Mouse (Mus musculus): ENCODE results near the gene Ndst4. TPM values are rescaled to one million over a fixed set of nuclear protein-coding genes. Genes with fewer than 3 reads are reported as not detected.

Ndst4 gene
- polyA plus RNA-seq, 1 experiment from 2014 or later: 0.63 TPM

DNA sequence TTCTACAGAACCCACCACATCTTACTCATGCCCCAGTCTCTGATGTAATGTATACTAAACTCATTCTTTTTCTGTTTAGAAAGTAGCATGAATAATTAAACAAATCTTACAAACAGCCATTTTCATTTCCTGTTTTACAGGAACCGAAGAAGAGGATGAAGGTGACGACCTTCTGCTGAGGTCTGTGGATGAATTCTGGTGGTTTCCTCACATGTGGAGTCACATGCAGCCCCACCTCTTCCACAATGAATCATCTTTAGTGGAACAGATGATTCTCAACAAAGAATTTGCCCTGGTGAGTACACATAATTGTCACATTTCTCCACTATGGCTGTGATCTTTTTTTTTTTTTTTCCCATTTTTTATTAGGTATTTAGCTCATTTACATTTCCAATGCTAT lies 166.7 kb downstream of the Ndst4 start:
- H3K9me3 ChIP-seq (ENCODE audit: control insufficient read depth, low read length): no peaks in the 10 kb centered on the region
- no peak overlapping the region for H3K9ac ChIP-seq (ENCODE audit: low read length)
- H3K4me2 ChIP-seq (ENCODE audit: low read length): no peak overlapping the region
- H3K36me3 ChIP-seq (ENCODE audit: control insufficient read depth, insufficient read depth, low read length): no peaks in the 10 kb centered on the region
- H3K4me3 ChIP-seq (ENCODE audit: control insufficient read depth in 1 of 2, insufficient read depth in 1 of 2, low read depth in 1 of 2, low read length in 2 of 2): no peak overlapping the region
- no peaks in the 10 kb centered on the region for H3K4me1 ChIP-seq (ENCODE audit: control insufficient read depth in 2 of 2, insufficient read depth in 2 of 2, low read length in 2 of 2)
- no peak overlapping the region for H3K27ac ChIP-seq (replicated peaks in 1 of 2; ENCODE audit: control insufficient read depth in 1 of 2, insufficient read depth in 1 of 2, low read depth in 2 of 2, low read length in 2 of 2)
- WGBS: 77% methylated on average over 2 of the region's 2 CpGs
- no peak for ATAC-seq (ENCODE audit: insufficient number of reproducible peaks, insufficient read depth, low FRiP score, low read depth)
- no peaks in the 10 kb centered on the region for H3K27me3 ChIP-seq (ENCODE audit: control insufficient read depth, insufficient read depth, low read length)

GRCm38 (mm10) chr3:125632233-125632632 lies 228.4 kb downstream of the Ndst4 start:
- H3K9ac ChIP-seq (ENCODE audit: low read length): no peak overlapping the region
- no peak overlapping the region for H3K4me2 ChIP-seq (ENCODE audit: low read length)
- H3K27ac ChIP-seq (replicated peaks in 1 of 2; ENCODE audit: control insufficient read depth in 1 of 2, insufficient read depth in 1 of 2, low read depth in 2 of 2, low read length in 2 of 2): no peak overlapping the region
- H3K4me3 ChIP-seq (ENCODE audit: control insufficient read depth in 1 of 2, insufficient read depth in 1 of 2, low read depth in 1 of 2, low read length in 2 of 2): no peak overlapping the region
- H3K27me3 ChIP-seq (ENCODE audit: control insufficient read depth, insufficient read depth, low read length): no peaks in the 10 kb centered on the region
- no peaks in the 10 kb centered on the region for H3K36me3 ChIP-seq (ENCODE audit: control insufficient read depth, insufficient read depth, low read length)
- ATAC-seq (ENCODE audit: insufficient number of reproducible peaks, insufficient read depth, low FRiP score, low read depth): no peak
- no peaks in the 10 kb centered on the region for H3K9me3 ChIP-seq (ENCODE audit: control insufficient read depth, low read length)
- no peaks in the 10 kb centered on the region for H3K4me1 ChIP-seq (ENCODE audit: control insufficient read depth in 2 of 2, insufficient read depth in 2 of 2, low read length in 2 of 2)
- WGBS: 81% methylated on average over 2 of the region's 2 CpGs

DNA sequence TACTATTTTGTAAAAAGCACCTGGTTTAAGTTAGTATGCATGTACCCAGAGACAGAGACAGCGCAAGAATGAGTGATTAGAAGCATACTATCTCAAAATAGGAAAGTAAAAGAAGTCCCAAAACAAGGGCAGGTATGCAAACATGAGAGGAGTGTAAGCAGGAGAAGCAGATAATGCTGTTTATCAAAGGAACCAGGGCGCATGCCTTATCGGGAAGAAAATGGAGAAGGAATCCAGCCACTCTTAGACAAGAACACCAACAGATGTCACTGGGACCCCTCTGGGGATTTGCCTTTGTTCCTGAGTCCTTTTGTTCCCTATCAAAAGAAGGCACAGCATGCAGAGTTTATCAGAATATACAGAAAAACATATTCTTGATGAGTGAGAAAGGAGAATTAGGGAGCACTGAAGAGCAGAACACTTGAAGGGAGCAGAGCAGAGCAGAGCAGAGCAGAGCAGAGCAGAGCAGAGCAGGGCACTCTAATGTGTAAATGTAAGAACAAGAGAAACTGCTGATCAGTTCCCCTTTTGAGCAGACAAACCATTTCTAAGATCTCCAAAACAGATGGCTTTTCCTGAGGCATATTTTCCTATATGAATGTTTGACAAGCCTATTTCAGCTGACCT lies 251.2 kb downstream of the Ndst4 start:
- WGBS: 17% methylated on average over 3 of the region's 3 CpGs
- H3K27me3 ChIP-seq (ENCODE audit: control insufficient read depth, insufficient read depth, low read length): no peaks in the 10 kb centered on the region
- no peak overlapping the region for H3K4me3 ChIP-seq (ENCODE audit: control insufficient read depth in 1 of 2, insufficient read depth in 1 of 2, low read depth in 1 of 2, low read length in 2 of 2)

DNA sequence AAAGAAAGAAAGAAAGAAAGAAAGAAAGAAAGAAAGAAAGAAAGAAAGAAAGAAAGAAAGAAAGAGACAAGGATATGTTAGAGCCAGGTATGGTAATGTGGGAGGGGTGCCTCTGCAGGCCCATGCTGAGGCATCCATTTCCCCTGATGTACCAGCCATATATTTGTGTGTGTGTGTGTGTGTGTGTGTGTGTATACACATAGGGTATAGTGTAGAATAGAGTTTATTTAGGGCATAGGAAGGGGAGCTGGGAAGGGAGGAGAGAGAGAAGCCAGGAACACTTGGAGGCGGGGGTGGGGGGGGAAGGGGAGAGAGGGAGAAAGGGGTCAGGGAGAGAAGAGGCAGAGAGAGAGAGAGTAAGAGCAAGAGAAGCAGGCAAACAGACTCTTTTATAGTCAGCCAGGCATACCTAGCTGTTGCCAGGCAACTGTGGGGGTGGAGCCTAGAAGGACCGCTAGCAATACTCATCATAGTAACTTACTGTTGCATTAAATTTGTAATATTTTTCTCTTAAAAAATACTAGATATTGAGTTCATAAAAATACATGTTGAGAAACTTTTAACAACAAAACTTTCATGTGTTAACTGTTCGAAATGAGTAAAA lies 256.3 kb downstream of the Ndst4 start:
- Histone ChIP-seq H3K36me3 (ENCODE audit: control insufficient read depth, insufficient read depth, low read length) (no peaks in the 10 kb centered on the region), H3K4me3 (ENCODE audit: control insufficient read depth in 1 of 2, insufficient read depth in 1 of 2, low read depth in 1 of 2, low read length in 2 of 2) (no peak overlapping the region), H3K9ac (ENCODE audit: low read length) (no peak overlapping the region), H3K4me2 (ENCODE audit: low read length) (no peak overlapping the region), H3K27me3 (ENCODE audit: control insufficient read depth, insufficient read depth, low read length) (no peaks in the 10 kb centered on the region), H3K4me1 (ENCODE audit: control insufficient read depth in 2 of 2, insufficient read depth in 2 of 2, low read length in 2 of 2) (no peaks in the 10 kb centered on the region), H3K9me3 (ENCODE audit: control insufficient read depth, low read length) (no peaks in the 10 kb centered on the region), H3K27ac (replicated peaks in 1 of 2; ENCODE audit: control insufficient read depth in 1 of 2, insufficient read depth in 1 of 2, low read depth in 2 of 2, low read length in 2 of 2) (no peak overlapping the region)
- 67% methylated on average over 3 of the region's 3 CpGs for WGBS
- no peak for ATAC-seq (ENCODE audit: insufficient number of reproducible peaks, insufficient read depth, low FRiP score, low read depth)

More for the DNA sequence above, 251.2 kb downstream of the Ndst4 start:
- no peak for ATAC-seq (ENCODE audit: insufficient number of reproducible peaks, insufficient read depth, low FRiP score, low read depth)
- H3K9me3 ChIP-seq (ENCODE audit: control insufficient read depth, low read length): no peaks in the 10 kb centered on the region
- no peak overlapping the region for H3K9ac ChIP-seq (ENCODE audit: low read length)
- no peaks in the 10 kb centered on the region for H3K36me3 ChIP-seq (ENCODE audit: control insufficient read depth, insufficient read depth, low read length)
- H3K4me1 ChIP-seq (ENCODE audit: control insufficient read depth in 2 of 2, insufficient read depth in 2 of 2, low read length in 2 of 2): no peaks in the 10 kb centered on the region
- no peak overlapping the region for H3K27ac ChIP-seq (replicated peaks in 1 of 2; ENCODE audit: control insufficient read depth in 1 of 2, insufficient read depth in 1 of 2, low read depth in 2 of 2, low read length in 2 of 2)
- H3K4me2 ChIP-seq (ENCODE audit: low read length): no peak overlapping the region

- no peak overlapping the region for H3K4me2 ChIP-seq (ENCODE audit: low read length)
- no peaks in the 10 kb centered on the region for H3K27me3 ChIP-seq (ENCODE audit: control insufficient read depth, insufficient read depth, low read length)
- H3K27ac ChIP-seq (replicated peaks in 1 of 2; ENCODE audit: control insufficient read depth in 1 of 2, insufficient read depth in 1 of 2, low read depth in 2 of 2, low read length in 2 of 2): no peak overlapping the region
- no peaks in the 10 kb centered on the region for H3K9me3 ChIP-seq (ENCODE audit: control insufficient read depth, low read length)
- no peaks in the 10 kb centered on the region for H3K4me1 ChIP-seq (ENCODE audit: control insufficient read depth in 2 of 2, insufficient read depth in 2 of 2, low read length in 2 of 2)
- WGBS: 54% methylated on average over 2 of the region's 2 CpGs
- H3K4me3 ChIP-seq (ENCODE audit: control insufficient read depth in 1 of 2, insufficient read depth in 1 of 2, low read depth in 1 of 2, low read length in 2 of 2): no peak overlapping the region
- no peaks in the 10 kb centered on the region for H3K36me3 ChIP-seq (ENCODE audit: control insufficient read depth, insufficient read depth, low read length)
- H3K9ac ChIP-seq (ENCODE audit: low read length): no peak overlapping the region
- ATAC-seq (ENCODE audit: insufficient number of reproducible peaks, insufficient read depth, low FRiP score, low read depth): no peak
These were observed 257.1 kb downstream of the Ndst4 start for GRCm38 (mm10) chr3:125660884-125661532.

- Histone ChIP-seq H3K4me3 (ENCODE audit: control insufficient read depth in 1 of 2, insufficient read depth in 1 of 2, low read depth in 1 of 2, low read length in 2 of 2) (no peak overlapping the region), H3K9ac (ENCODE audit: low read length) (no peak overlapping the region), H3K4me1 (ENCODE audit: control insufficient read depth in 2 of 2, insufficient read depth in 2 of 2, low read length in 2 of 2) (no peaks in the 10 kb centered on the region), H3K9me3 (ENCODE audit: control insufficient read depth, low read length) (no peaks in the 10 kb centered on the region), H3K36me3 (ENCODE audit: control insufficient read depth, insufficient read depth, low read length) (no peaks in the 10 kb centered on the region), H3K4me2 (ENCODE audit: low read length) (no peak overlapping the region), H3K27me3 (ENCODE audit: control insufficient read depth, insufficient read depth, low read length) (no peaks in the 10 kb centered on the region), H3K27ac (replicated peaks in 1 of 2; ENCODE audit: control insufficient read depth in 1 of 2, insufficient read depth in 1 of 2, low read depth in 2 of 2, low read length in 2 of 2) (no peak overlapping the region)
- ATAC-seq (ENCODE audit: insufficient number of reproducible peaks, insufficient read depth, low FRiP score, low read depth): no peak
- 71% methylated on average over 9 of the region's 9 CpGs for WGBS
These were observed 270.3 kb downstream of the Ndst4 start for GRCm38 (mm10) chr3:125673997-125674794.

DNA sequence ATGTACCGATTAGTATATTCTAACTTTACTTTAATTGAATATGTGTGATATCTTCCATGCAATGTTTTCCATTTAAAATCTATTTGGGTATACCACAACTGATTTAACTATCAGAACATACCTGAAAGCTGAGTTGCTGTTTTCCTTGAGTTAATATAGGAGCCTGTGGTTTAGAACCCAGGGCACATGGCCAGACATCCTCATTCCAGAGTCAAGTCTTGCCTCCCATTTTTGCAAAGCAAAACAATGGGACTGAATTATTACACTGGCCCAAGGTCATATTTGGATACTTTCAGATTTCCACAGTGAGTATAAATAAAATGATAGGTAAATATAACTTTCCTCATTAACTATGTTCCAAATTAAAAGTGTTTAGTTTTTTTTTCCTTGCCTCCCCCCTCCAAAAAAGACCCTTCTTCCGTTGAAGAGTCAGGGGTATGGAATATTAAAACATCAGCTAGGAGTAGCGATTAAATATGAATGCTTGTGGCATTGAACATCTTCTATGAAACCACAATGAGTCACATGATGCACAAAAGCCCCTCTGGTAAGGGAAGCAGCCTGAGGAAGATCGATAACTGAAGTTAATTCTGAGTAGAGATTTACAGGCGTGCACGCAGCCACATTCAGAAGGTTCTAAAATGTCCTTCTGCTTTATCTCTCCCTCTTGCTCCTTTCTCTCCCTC lies 271.5 kb downstream of the Ndst4 start:
- Histone ChIP-seq H3K27ac (replicated peaks in 1 of 2; ENCODE audit: control insufficient read depth in 1 of 2, insufficient read depth in 1 of 2, low read depth in 2 of 2, low read length in 2 of 2) (no peak overlapping the region), H3K9ac (ENCODE audit: low read length) (no peak overlapping the region), H3K4me1 (ENCODE audit: control insufficient read depth in 2 of 2, insufficient read depth in 2 of 2, low read length in 2 of 2) (no peaks in the 10 kb centered on the region), H3K4me3 (ENCODE audit: control insufficient read depth in 1 of 2, insufficient read depth in 1 of 2, low read depth in 1 of 2, low read length in 2 of 2) (no peak overlapping the region), H3K36me3 (ENCODE audit: control insufficient read depth, insufficient read depth, low read length) (no peaks in the 10 kb centered on the region), H3K27me3 (ENCODE audit: control insufficient read depth, insufficient read depth, low read length) (no peaks in the 10 kb centered on the region), H3K4me2 (ENCODE audit: low read length) (no peak overlapping the region), H3K9me3 (ENCODE audit: control insufficient read depth, low read length) (no peaks in the 10 kb centered on the region)
- WGBS: 77% methylated on average over 6 of the region's 6 CpGs
- no peak for ATAC-seq (ENCODE audit: insufficient number of reproducible peaks, insufficient read depth, low FRiP score, low read depth)

All from heart, embryonic 14.5 days (tissue).